ENCODE assay signal across 26 mouse cellular contexts in the genomic region with DNA sequence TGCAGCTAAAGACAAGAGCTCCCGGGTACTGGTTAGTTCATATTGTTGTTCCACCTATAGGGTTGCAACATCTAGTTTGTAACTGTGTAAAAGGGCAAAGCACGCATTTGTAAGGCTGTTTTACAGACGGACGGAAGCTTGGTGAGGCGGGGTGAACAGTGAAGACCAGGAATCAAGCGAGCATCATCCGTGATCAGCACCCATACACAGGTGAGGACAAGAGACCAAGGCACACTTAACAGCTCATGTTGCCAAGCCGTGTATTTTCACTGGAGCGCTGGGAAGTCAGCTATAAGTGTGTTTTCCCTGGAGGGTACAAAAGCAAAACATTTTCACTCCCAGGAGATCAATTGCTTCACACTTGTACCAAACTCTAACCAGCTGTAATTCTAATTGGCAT. TPM values are rescaled to one million over a fixed set of nuclear protein-coding genes. Genes with fewer than 3 reads are reported as not detected.
DNase-seq lines count a peak whose midpoint lies in the region; ATAC-seq and TF ChIP-seq lines count a peak whose summit lies in the region.
"Had no signal": no experiment of that assay in that cellular context is flagged by ENCODE, and none has a peak within 500 bp of the region (broad histone marks: within the 10 kb centered on the region; RNA-seq: fewer than 3 reads in every experiment).

No protein-coding gene starts in this region.

- TF ChIP-seq CTCF in brain, embryonic 14.5 days (IDR thresholded peaks at IDR 0.05; ENCODE audit: borderline replicate concordance, extremely low read depth, insufficient read depth, insufficient read length): no peak

- H3K4me1 ChIP-seq in midbrain, embryonic 14.5 days (ENCODE audit: control insufficient read depth, insufficient read depth, low read length): no peaks in the 10 kb centered on the region
- H3K4me1 ChIP-seq in midbrain, embryonic 13.5 days (replicated peaks): no peaks in the 10 kb centered on the region
- H3K4me1 ChIP-seq: embryonic facial prominence, embryonic 15.5 days; forebrain, embryonic 15.5 days; heart, embryonic 10.5 days; heart, embryonic 13.5 days; hindbrain, embryonic 12.5 days had no signal

- no peak overlapping the region for H3K9ac ChIP-seq in midbrain, embryonic 14.5 days (replicated peaks; ENCODE audit: low read length)
- no peak overlapping the region for H3K9ac ChIP-seq in midbrain, embryonic 13.5 days (replicated peaks)
- H3K9ac ChIP-seq: embryonic facial prominence, embryonic 15.5 days; forebrain, embryonic 15.5 days; heart, embryonic 13.5 days; hindbrain, embryonic 12.5 days had no signal

- H3K27ac ChIP-seq in midbrain, embryonic 14.5 days (replicated peaks; ENCODE audit: low read depth, low read length): no peak overlapping the region
- no peak overlapping the region for H3K27ac ChIP-seq in midbrain, embryonic 13.5 days
- H3K27ac ChIP-seq: embryonic facial prominence, embryonic 15.5 days; forebrain, embryonic 15.5 days; gastrocnemius, adult 2 months; heart, embryonic 10.5 days; heart, embryonic 13.5 days; hindbrain, embryonic 12.5 days had no signal

- TF ChIP-seq POLR2A in brain, embryonic 14.5 days (IDR thresholded peaks at IDR 0.05; ENCODE audit: borderline replicate concordance, extremely low read depth, insufficient read depth, insufficient read length, poor library complexity, severe bottlenecking): no peak

- no peaks in the 10 kb centered on the region for H3K27me3 ChIP-seq in midbrain, embryonic 14.5 days (ENCODE audit: control insufficient read depth, insufficient read depth, low read length)
- H3K27me3 ChIP-seq in midbrain, embryonic 13.5 days: no peaks in the 10 kb centered on the region
- H3K27me3 ChIP-seq: embryonic facial prominence, embryonic 15.5 days; forebrain, embryonic 15.5 days; heart, embryonic 13.5 days; hindbrain, embryonic 12.5 days had no signal

- no peak overlapping the region for H3K4me3 ChIP-seq in midbrain, embryonic 14.5 days (replicated peaks; ENCODE audit: low read depth, low read length)
- H3K4me3 ChIP-seq in midbrain, embryonic 13.5 days (replicated peaks): no peak overlapping the region
- H3K4me3 ChIP-seq: embryonic facial prominence, embryonic 15.5 days; forebrain, embryonic 15.5 days; gastrocnemius, adult 2 months; heart, embryonic 10.5 days; heart, embryonic 13.5 days; hindbrain, embryonic 12.5 days had no signal

- H3K4me2 ChIP-seq in midbrain, embryonic 14.5 days (ENCODE audit: low read length): no peak overlapping the region
- no peak overlapping the region for H3K4me2 ChIP-seq in midbrain, embryonic 13.5 days (replicated peaks)
- H3K4me2 ChIP-seq: embryonic facial prominence, embryonic 15.5 days; forebrain, embryonic 15.5 days; heart, embryonic 13.5 days; hindbrain, embryonic 12.5 days had no signal

- no peak for ATAC-seq in midbrain, embryonic 14.5 days (ENCODE audit: low FRiP score, low TSS enrichment)
- no peak for ATAC-seq in midbrain, embryonic 13.5 days
- no peak for ATAC-seq in megakaryocyte-erythroid progenitor cell, adult 5-6 weeks (replicated peaks; ENCODE audit: low FRiP score, low TSS enrichment, poor library complexity, severe bottlenecking)
- ATAC-seq: CD4-positive, CD25-positive, alpha-beta regulatory T cell, adult 4 months; forebrain, embryonic 15.5 days had no signal

- 89% methylated on average over 9 of the region's 9 CpGs for WGBS in midbrain, embryonic 14.5 days
- 88% methylated on average over 9 of the region's 9 CpGs for WGBS in midbrain, embryonic 13.5 days

- H3K36me3 ChIP-seq in midbrain, embryonic 14.5 days (ENCODE audit: control insufficient read depth, insufficient read depth, low read length): no peaks in the 10 kb centered on the region
- no peaks in the 10 kb centered on the region for H3K36me3 ChIP-seq in midbrain, embryonic 13.5 days
- H3K36me3 ChIP-seq: forebrain, embryonic 15.5 days had no signal

- peak; percentile 78 for DNase-seq in heart, adult 11 months
- DNase-seq in heart, adult 9 months (ENCODE audit: low spot score in 2 of 2): no peak
- peak; percentile 11 for DNase-seq in midbrain, embryonic 14.5 days
- DNase-seq in brain, embryonic 14.5 days (ENCODE audit: low read depth): peak; percentile 44
- DNase-seq in forelimb bud, embryonic 11.5 days (ENCODE audit: low read depth, low spot score): peak; percentile 13
- DNase-seq in lung, postnatal 36 days: no peak
- DNase-seq: adrenal gland, adult 2 months; adrenal gland, postnatal 14 days; cerebellum, adult 11-12 months; cerebellum, adult 8-10 months; cerebellum, postnatal 10 days; cerebellum, postnatal 36 days; embryo, embryonic 11 days; gastrocnemius, adult 2 months; gastrocnemius, postnatal 14 days; heart, adult 18-20 months; heart, postnatal 14 days; heart, postnatal 4 days had no signal

- no peaks in the 10 kb centered on the region for H3K9me3 ChIP-seq in midbrain, embryonic 14.5 days (ENCODE audit: control insufficient read depth, low read length)
- H3K9me3 ChIP-seq in midbrain, embryonic 13.5 days: no peaks in the 10 kb centered on the region
- H3K9me3 ChIP-seq: embryonic facial prominence, embryonic 15.5 days; forebrain, embryonic 15.5 days; heart, embryonic 10.5 days; heart, embryonic 13.5 days; hindbrain, embryonic 12.5 days had no signal

RNA-seq across cellular contexts. Expression of gene Chd1l, which starts 36.2 kb away (rescaled TPM):
- polyA plus RNA-seq in midbrain, embryonic 14.5 days (2014; fragmentation: Nextera tagmentation; extraction: Ambion mirVana): 3.1 and 6.4 TPM in 2 replicates
- polyA plus RNA-seq in midbrain, embryonic 13.5 days (2015; fragmentation: Nextera tagmentation; extraction: Ambion mirVana): 7.2 and 8.2 TPM in 2 replicates
- polyA plus RNA-seq in brain, embryonic 14.5 days (2012; rRNA removed): 5.5 and 5.9 TPM in 2 replicates
- 36.2 and 36.8 TPM in 2 replicates for total RNA-seq in megakaryocyte-erythroid progenitor cell, adult 5-6 weeks (2014; fragmentation: Nextera tagmentation)
- 67.7 and 68.8 TPM in 2 replicates for total RNA-seq in megakaryocyte-erythroid progenitor cell, adult 5-6 weeks (2017)

RNA-seq across cellular contexts. Expression of gene Fmo5, which starts 54.8 kb away (rescaled TPM):
- 0.53 TPM in 1 of 2 replicates, not detected in the other for polyA plus RNA-seq in midbrain, embryonic 14.5 days (2014; fragmentation: Nextera tagmentation; extraction: Ambion mirVana)
- polyA plus RNA-seq in midbrain, embryonic 13.5 days (2015; fragmentation: Nextera tagmentation; extraction: Ambion mirVana): 0.66 and 0.71 TPM in 2 replicates
- polyA plus RNA-seq in brain, embryonic 14.5 days (2012; rRNA removed): 0.57 and 0.66 TPM in 2 replicates
- total RNA-seq in megakaryocyte-erythroid progenitor cell, adult 5-6 weeks (2014; fragmentation: Nextera tagmentation): 1.7 and 3.3 TPM in 2 replicates
- 1.5 and 2.0 TPM in 2 replicates for total RNA-seq in megakaryocyte-erythroid progenitor cell, adult 5-6 weeks (2017)

Comparison
In these comparisons a context has a peak if more than half of its experiments do, and no peak if none do; other contexts are left out.
1. DNase-seq: peak in heart, adult 11 months (single experiment), midbrain, embryonic 14.5 days (single experiment), brain, embryonic 14.5 days (single experiment) and forelimb bud, embryonic 11.5 days (single experiment); none in heart, adult 9 months (0 of 2) and lung, postnatal 36 days (single experiment).